Mouse (Mus musculus): ENCODE measurements around the gene Zfp629. TPM values are rescaled to one million over a fixed set of nuclear protein-coding genes. Genes with fewer than 3 reads are reported as not detected.

Zfp629 gene
- polyA plus RNA-seq, 1 experiment from 2014 or later, result 28.0 TPM

- DNase-seq (ENCODE audit: low spot score) (no peak), ATAC-seq (ENCODE audit: low FRiP score) (no peak)
- 93% methylated on average over 9 of the region's 9 CpGs for WGBS
- H3K4me2 ChIP-seq (replicated peaks; ENCODE audit: low read depth, low read length), result peak overlapping the region; percentile 74
- no peak overlapping the region for H3K27ac ChIP-seq (ENCODE audit: low read depth, low read length)
- no peaks in the 10 kb centered on the region for H3K27me3 ChIP-seq (ENCODE audit: control insufficient read depth, insufficient read depth, low read length)
- H3K9ac ChIP-seq (ENCODE audit: low read depth, low read length), result no peak overlapping the region
- peaks cover 16% of the 10 kb centered on the region for H3K36me3 ChIP-seq (ENCODE audit: control insufficient read depth, insufficient read depth, low read length)
- H3K4me1 ChIP-seq (replicated peaks; ENCODE audit: control insufficient read depth, insufficient read depth, low read length), result 0 out of 2 replicates have a peak, but pooled peaks cover 4% of the 10 kb centered on the region
- no peaks in the 10 kb centered on the region for H3K9me3 ChIP-seq (ENCODE audit: control insufficient read depth, low read length)
- H3K4me3 ChIP-seq (ENCODE audit: low read depth, low read length), result peak overlapping the region; percentile 89
These were observed 26.0 kb downstream of the Zfp629 start for GRCm38 (mm10) chr7:127589637-127590036.

- Histone ChIP-seq H3K4me2 (replicated peaks; ENCODE audit: low read depth, low read length) (peak overlapping the region; percentile 74), H3K36me3 (ENCODE audit: control insufficient read depth, insufficient read depth, low read length) (peaks cover 13% of the 10 kb centered on the region), H3K4me1 (replicated peaks; ENCODE audit: control insufficient read depth, insufficient read depth, low read length) (0 out of 2 replicates have a peak, but pooled peaks cover 4% of the 10 kb centered on the region), H3K27ac (ENCODE audit: low read depth, low read length) (peak overlapping the region; percentile 33; the same call in 1 of the 2 replicates), H3K9me3 (ENCODE audit: control insufficient read depth, low read length) (no peaks in the 10 kb centered on the region), H3K4me3 (ENCODE audit: low read depth, low read length) (peak overlapping the region; percentile 89), H3K9ac (ENCODE audit: low read depth, low read length) (peak overlapping the region; percentile 78), H3K27me3 (ENCODE audit: control insufficient read depth, insufficient read depth, low read length) (no peaks in the 10 kb centered on the region)
- DNase-seq (ENCODE audit: low spot score), result peak; percentile 13
- 5% methylated on average over 29 of the region's 29 CpGs for WGBS
- ATAC-seq (ENCODE audit: low FRiP score), result no peak
These were observed 26.7 kb downstream of the Zfp629 start for GRCm38 (mm10) chr7:127588901-127589300.

GRCm38 (mm10) chr7:127588011-127588871 is 27.4 kb downstream of the Zfp629 start, which contains the start of the genes Ccdc189 and Rnf40:
Ccdc189 (minus strand) TSS chr7:127588595.
Rnf40 (plus strand) TSS chr7:127588767.
- Histone ChIP-seq H3K4me2 (replicated peaks; ENCODE audit: low read depth, low read length) (peak within 1 kb of the TSS; percentile 79), H3K9me3 (ENCODE audit: control insufficient read depth, low read length) (no peaks in the 10 kb centered on the region), H3K27ac (ENCODE audit: low read depth, low read length) (peak within 1 kb of the TSS; percentile 58), H3K9ac (ENCODE audit: low read depth, low read length) (peak within 1 kb of the TSS; percentile 78), H3K4me3 (ENCODE audit: low read depth, low read length) (peak within 1 kb of the TSS; percentile 89), H3K36me3 (ENCODE audit: control insufficient read depth, insufficient read depth, low read length) (peaks cover 11% of the 10 kb centered on the region), H3K4me1 (replicated peaks; ENCODE audit: control insufficient read depth, insufficient read depth, low read length) (0 out of 2 replicates have a peak, but pooled peaks cover 4% of the 10 kb centered on the region), H3K27me3 (ENCODE audit: control insufficient read depth, insufficient read depth, low read length) (no peaks in the 10 kb centered on the region)
- under 1% methylated on average over 50 of the region's 50 CpGs for WGBS
- peak; percentile 99 for ATAC-seq (ENCODE audit: low FRiP score)
- peak; percentile 94 for DNase-seq (ENCODE audit: low spot score)

- H3K4me3 ChIP-seq (ENCODE audit: low read depth, low read length), result peak overlapping the region; percentile 89
- no peaks in the 10 kb centered on the region for H3K27me3 ChIP-seq (ENCODE audit: control insufficient read depth, insufficient read depth, low read length)
- peak overlapping the region; percentile 58; the same call in 1 of the 2 replicates for H3K27ac ChIP-seq (ENCODE audit: low read depth, low read length)
- DNase-seq (ENCODE audit: low spot score) (no peak), ATAC-seq (ENCODE audit: low FRiP score) (no peak)
- H3K4me2 ChIP-seq (replicated peaks; ENCODE audit: low read depth, low read length), result peak overlapping the region; percentile 79
- no peaks in the 10 kb centered on the region for H3K9me3 ChIP-seq (ENCODE audit: control insufficient read depth, low read length)
- H3K9ac ChIP-seq (ENCODE audit: low read depth, low read length), result peak overlapping the region; percentile 28; the same call in 1 of the 2 replicates
- 77% methylated on average over 5 of the region's 5 CpGs for WGBS
- peaks cover 16% of the 10 kb centered on the region for H3K36me3 ChIP-seq (ENCODE audit: control insufficient read depth, insufficient read depth, low read length)
- H3K4me1 ChIP-seq (replicated peaks; ENCODE audit: control insufficient read depth, insufficient read depth, low read length), result 0 out of 2 replicates have a peak, but pooled peaks cover 4% of the 10 kb centered on the region
These were observed 28.4 kb downstream of the Zfp629 start for GRCm38 (mm10) chr7:127587196-127587595.

- Histone ChIP-seq H3K9ac (ENCODE audit: low read depth, low read length) (no peak overlapping the region), H3K4me1 (replicated peaks; ENCODE audit: control insufficient read depth, insufficient read depth, low read length) (0 out of 2 replicates have a peak, but pooled peaks cover 4% of the 10 kb centered on the region), H3K4me3 (ENCODE audit: low read depth, low read length) (no peak overlapping the region), H3K9me3 (ENCODE audit: control insufficient read depth, low read length) (no peaks in the 10 kb centered on the region), H3K27ac (ENCODE audit: low read depth, low read length) (no peak overlapping the region), H3K36me3 (ENCODE audit: control insufficient read depth, insufficient read depth, low read length) (peaks cover 9% of the 10 kb centered on the region), H3K27me3 (ENCODE audit: control insufficient read depth, insufficient read depth, low read length) (no peaks in the 10 kb centered on the region), H3K4me2 (replicated peaks; ENCODE audit: low read depth, low read length) (no peak overlapping the region)
- ATAC-seq (ENCODE audit: low FRiP score) (no peak), DNase-seq (ENCODE audit: low spot score) (no peak)
- WGBS, result 95% methylated on average over 6 of the region's 6 CpGs
These were observed 29.4 kb downstream of the Zfp629 start for GRCm38 (mm10) chr7:127586149-127586548.

- H3K9ac ChIP-seq (ENCODE audit: low read depth, low read length), result no peak overlapping the region
- H3K27me3 ChIP-seq (ENCODE audit: control insufficient read depth, insufficient read depth, low read length), result no peaks in the 10 kb centered on the region
- ATAC-seq (ENCODE audit: low FRiP score) (no peak), DNase-seq (ENCODE audit: low spot score) (no peak)
- no peak overlapping the region for H3K27ac ChIP-seq (ENCODE audit: low read depth, low read length)
- WGBS, result 90% methylated on average over 7 of the region's 7 CpGs
- H3K4me2 ChIP-seq (replicated peaks; ENCODE audit: low read depth, low read length), result no peak overlapping the region
- peaks cover 9% of the 10 kb centered on the region; the same call in 1 of the 2 replicates for H3K36me3 ChIP-seq (ENCODE audit: control insufficient read depth, insufficient read depth, low read length)
- no peak overlapping the region for H3K4me3 ChIP-seq (ENCODE audit: low read depth, low read length)
- 0 out of 2 replicates have a peak, but pooled peaks cover 4% of the 10 kb centered on the region for H3K4me1 ChIP-seq (replicated peaks; ENCODE audit: control insufficient read depth, insufficient read depth, low read length)
- no peaks in the 10 kb centered on the region for H3K9me3 ChIP-seq (ENCODE audit: control insufficient read depth, low read length)
These were observed 30.6 kb downstream of the Zfp629 start for GRCm38 (mm10) chr7:127585031-127585430.

- Histone ChIP-seq H3K4me3 (ENCODE audit: low read depth, low read length) (no peak overlapping the region), H3K27me3 (ENCODE audit: control insufficient read depth, insufficient read depth, low read length) (no peaks in the 10 kb centered on the region), H3K36me3 (ENCODE audit: control insufficient read depth, insufficient read depth, low read length) (peaks cover 11% of the 10 kb centered on the region)
These were observed 32.3 kb downstream of the Zfp629 start for GRCm38 (mm10) chr7:127583260-127583659.

GRCm38 (mm10) chr7:127574115-127574514 is 41.5 kb downstream of the Zfp629 start:
- no peak for DNase-seq (ENCODE audit: low spot score)
- peak overlapping the region; percentile 83 for H3K4me3 ChIP-seq (ENCODE audit: low read depth, low read length)
- no peak overlapping the region for H3K27ac ChIP-seq (ENCODE audit: low read depth, low read length)
- WGBS, result 30% methylated on average over 7 of the region's 7 CpGs
- H3K4me2 ChIP-seq (replicated peaks; ENCODE audit: low read depth, low read length), result peak overlapping the region; percentile 96
- no peaks in the 10 kb centered on the region for H3K9me3 ChIP-seq (ENCODE audit: control insufficient read depth, low read length)
- ATAC-seq (ENCODE audit: low FRiP score), result no peak
- H3K4me1 ChIP-seq (replicated peaks; ENCODE audit: control insufficient read depth, insufficient read depth, low read length), result peaks cover 3% of the 10 kb centered on the region; the same call in 1 of the 2 replicates
- no peaks in the 10 kb centered on the region for H3K27me3 ChIP-seq (ENCODE audit: control insufficient read depth, insufficient read depth, low read length)
- peak overlapping the region; percentile 87 for H3K9ac ChIP-seq (ENCODE audit: low read depth, low read length)
- no peaks in the 10 kb centered on the region for H3K36me3 ChIP-seq (ENCODE audit: control insufficient read depth, insufficient read depth, low read length)

More at GRCm38 (mm10) chr7:127583260-127583659, 32.3 kb downstream of the Zfp629 start:
- no peak for DNase-seq (ENCODE audit: low spot score)
- ATAC-seq (ENCODE audit: low FRiP score), result no peak
- no peak overlapping the region for H3K4me2 ChIP-seq (replicated peaks; ENCODE audit: low read depth, low read length)
- no peak overlapping the region for H3K27ac ChIP-seq (ENCODE audit: low read depth, low read length)
- H3K9me3 ChIP-seq (ENCODE audit: control insufficient read depth, low read length), result no peaks in the 10 kb centered on the region
- no peak overlapping the region for H3K9ac ChIP-seq (ENCODE audit: low read depth, low read length)
- 96% methylated on average over 6 of the region's 6 CpGs for WGBS
- H3K4me1 ChIP-seq (replicated peaks; ENCODE audit: control insufficient read depth, insufficient read depth, low read length), result no peaks in the 10 kb centered on the region
